22 mouse cellular contexts compared by ENCODE assay signal in genomic region chr4:76008580-76008979, GRCm38 (mm10).
A peak's percentile ranks its signal among the peaks of the same experiment; 100 is the strongest.
DNase-seq lines count a peak whose midpoint lies in the region; ATAC-seq and TF ChIP-seq lines count a peak whose summit lies in the region.
"Had no signal": no experiment of that assay in that cellular context is flagged by ENCODE, and none has a peak within 500 bp of the region (broad histone marks: within the 10 kb centered on the region; RNA-seq: fewer than 3 reads in every experiment).

No protein-coding gene starts in this region.

- H3K27ac ChIP-seq in lung, embryonic 14.5 days (ENCODE audit: low read depth): no peak overlapping the region
- no peak overlapping the region for H3K27ac ChIP-seq in lung, embryonic 15.5 days
- peak overlapping the region; percentile 52; the same call in 1 of the 2 replicates for H3K27ac ChIP-seq in lung, embryonic 16.5 days (ENCODE audit: low read length)
- 0 out of 2 replicates have a peak overlapping the region, but pooled peaks have one; percentile 20 for H3K27ac ChIP-seq in lung, postnatal 0 days (ENCODE audit: low read length)

- peaks cover 3% of the 10 kb centered on the region; the same call in 1 of the 2 replicates for H3K4me1 ChIP-seq in lung, embryonic 14.5 days (ENCODE audit: insufficient read depth)
- H3K4me1 ChIP-seq in lung, embryonic 15.5 days: peaks cover 11% of the 10 kb centered on the region; the same call in 1 of the 2 replicates
- H3K4me1 ChIP-seq in lung, embryonic 16.5 days (replicated peaks; ENCODE audit: control insufficient read depth, insufficient read depth, low read length): peaks cover 3% of the 10 kb centered on the region; the same call in 1 of the 2 replicates
- H3K4me1 ChIP-seq in lung, postnatal 0 days (ENCODE audit: insufficient read depth, low read depth, low read length): no peaks in the 10 kb centered on the region
- no peaks in the 10 kb centered on the region for H3K4me1 ChIP-seq in lung, adult 2 months (ENCODE audit: control insufficient read depth, insufficient read depth, low read length)

- no peaks in the 10 kb centered on the region for H3K36me3 ChIP-seq in lung, embryonic 14.5 days (ENCODE audit: insufficient read depth)
- no peaks in the 10 kb centered on the region for H3K36me3 ChIP-seq in lung, embryonic 15.5 days
- H3K36me3 ChIP-seq in lung, embryonic 16.5 days (ENCODE audit: control insufficient read depth, insufficient read depth, low read length): no peaks in the 10 kb centered on the region
- no peaks in the 10 kb centered on the region for H3K36me3 ChIP-seq in lung, postnatal 0 days (ENCODE audit: insufficient read depth, low read length)
- H3K36me3 ChIP-seq: G1E had no signal

- no peak for TF ChIP-seq CTCF in lung, embryonic 14.5 days (IDR thresholded peaks at IDR 0.05; ENCODE audit: low read depth)
- no peak for TF ChIP-seq CTCF in lung, postnatal 0 days (IDR thresholded peaks at IDR 0.05)
- TF ChIP-seq CTCF in lung, adult 2 months (IDR thresholded peaks at IDR 0.05; ENCODE audit: insufficient read depth, low read length): no peak

- peak; percentile 53 for DNase-seq in lung, embryonic 14.5 days
- DNase-seq in lung, postnatal 36 days: no peak
- DNase-seq in lung, postnatal 10 days: no peak
- no peak for DNase-seq in lung, adult 18-20 months
- no peak for DNase-seq in lung, postnatal 0 days (ENCODE audit: low spot score)
- DNase-seq in lung, adult 2 months: no peak
- DNase-seq: adrenal gland, adult 2 months; adrenal gland, adult 8-10 months; adrenal gland, postnatal 10 days; adrenal gland, postnatal 14 days; adrenal gland, postnatal 25 days; adrenal gland, postnatal 36 days; B cell, adult 2 months; cerebellum, adult 11 months; cerebellum, adult 11-12 months had no signal

- no peak overlapping the region for H3K9ac ChIP-seq in lung, embryonic 14.5 days
- no peak overlapping the region for H3K9ac ChIP-seq in lung, embryonic 15.5 days
- no peak overlapping the region for H3K9ac ChIP-seq in lung, embryonic 16.5 days (ENCODE audit: low read length)
- no peak overlapping the region for H3K9ac ChIP-seq in lung, postnatal 0 days (replicated peaks; ENCODE audit: low read depth)

- H3K27me3 ChIP-seq in lung, embryonic 14.5 days (ENCODE audit: insufficient read depth, low read length): no peaks in the 10 kb centered on the region
- no peaks in the 10 kb centered on the region for H3K27me3 ChIP-seq in lung, embryonic 15.5 days
- no peaks in the 10 kb centered on the region for H3K27me3 ChIP-seq in lung, embryonic 16.5 days (ENCODE audit: control insufficient read depth, insufficient read depth, low read depth, low read length)
- no peaks in the 10 kb centered on the region for H3K27me3 ChIP-seq in lung, postnatal 0 days (replicated peaks; ENCODE audit: insufficient read depth, low read length)
- H3K27me3 ChIP-seq: CH12.LX, Patski had no signal

- no peak overlapping the region for H3K4me2 ChIP-seq in lung, embryonic 14.5 days
- no peak overlapping the region for H3K4me2 ChIP-seq in lung, embryonic 15.5 days
- no peak overlapping the region for H3K4me2 ChIP-seq in lung, embryonic 16.5 days (ENCODE audit: low read depth, low read length)
- no peak overlapping the region for H3K4me2 ChIP-seq in lung, postnatal 0 days (replicated peaks; ENCODE audit: low read depth, low read length)

- H3K4me3 ChIP-seq in lung, embryonic 14.5 days (ENCODE audit: low read depth, low read length): no peak overlapping the region
- H3K4me3 ChIP-seq in lung, embryonic 15.5 days: no peak overlapping the region
- no peak overlapping the region for H3K4me3 ChIP-seq in lung, embryonic 16.5 days (ENCODE audit: low read length)
- no peak overlapping the region for H3K4me3 ChIP-seq in lung, postnatal 0 days (ENCODE audit: low read depth, low read length)
- no peak overlapping the region for H3K4me3 ChIP-seq in lung, adult 2 months (replicated peaks; ENCODE audit: extremely low read depth, low read depth, low read length)

- no peak for TF ChIP-seq EP300 in lung, postnatal 0 days (IDR thresholded peaks at IDR 0.05)

- ATAC-seq in lung, embryonic 14.5 days (ENCODE audit: insufficient read depth): no peak
- ATAC-seq in lung, embryonic 15.5 days (ENCODE audit: borderline replicate concordance, extremely low read depth, low FRiP score, low TSS enrichment): 0 out of 2 replicates have a peak, but pooled peaks have one; percentile 16
- peak; percentile 59 for ATAC-seq in lung, embryonic 16.5 days (ENCODE audit: low read depth)
- no peak for ATAC-seq in lung, postnatal 0 days
- ATAC-seq: activated CD4-positive, CD25-positive, alpha-beta regulatory T cell, adult 4 months; CD4-positive, CD25-positive, alpha-beta regulatory T cell, adult 4 months; Patski had no signal

- 57% methylated on average over 4 of the region's 4 CpGs for WGBS in lung, embryonic 14.5 days
- WGBS in lung, embryonic 15.5 days: 49% methylated on average over 4 of the region's 4 CpGs
- WGBS in lung, embryonic 16.5 days: 56% methylated on average over 4 of the region's 4 CpGs
- WGBS in lung, postnatal 0 days: 64% methylated on average over 4 of the region's 4 CpGs
- 65% methylated on average over 4 of the region's 4 CpGs for WGBS in lung, adult 2 months

- TF ChIP-seq POLR2A in lung, adult 2 months (IDR thresholded peaks at IDR 0.05; ENCODE audit: borderline replicate concordance, extremely low read depth, low read depth, low read length): no peak

- H3K9me3 ChIP-seq in lung, embryonic 14.5 days (ENCODE audit: low read depth, low read length): no peaks in the 10 kb centered on the region
- no peaks in the 10 kb centered on the region for H3K9me3 ChIP-seq in lung, embryonic 15.5 days
- H3K9me3 ChIP-seq in lung, embryonic 16.5 days (ENCODE audit: control insufficient read depth, low read length): no peaks in the 10 kb centered on the region
- H3K9me3 ChIP-seq in lung, postnatal 0 days (ENCODE audit: low read length): no peaks in the 10 kb centered on the region
- H3K9me3 ChIP-seq: G1E had no signal

Comparison
In these comparisons a context has a peak if more than half of its experiments do, and no peak if none do; other contexts are left out.
1. ATAC-seq: peak in lung, embryonic 15.5 days (single experiment) and lung, embryonic 16.5 days (single experiment); none in lung, embryonic 14.5 days (single experiment) and lung, postnatal 0 days (single experiment).
2. H3K27ac ChIP-seq: peak in lung, embryonic 16.5 days (single experiment) and lung, postnatal 0 days (single experiment); none in lung, embryonic 14.5 days (single experiment) and lung, embryonic 15.5 days (single experiment).